Mouse (Mus musculus): ENCODE measurements around the gene Gm16253.

- TF ChIP-seq CTCF (IDR thresholded peaks at IDR 0.05) (no peak), EP300 (IDR thresholded peaks at IDR 0.05) (no peak)
Measured at GRCm38 (mm10) chr3:96594851-96595250, 18.1 kb downstream of the Gm16253 start.

Measured in lung, postnatal 0 days (tissue).